Mouse (Mus musculus) testis, adult 2 months (tissue): ENCODE results near the gene Baz2b.

ENCODE experiments used
- CTCF ChIP-seq: fragments of 200-500 bp; IDR thresholded peaks from 2 replicates; pipeline ENCODE4 v1.5.1; 2012; ENCODE audit warnings: low read depth, mild to moderate bottlenecking, inconsistent platforms, low read length, moderate library complexity; ENCODE audit not compliant: control insufficient read depth, insufficient read depth, insufficient replicate concordance
- POLR2A ChIP-seq: fragments of 200-500 bp; IDR thresholded peaks from 2 replicates; pipeline ENCODE4 v1.6.1; 2012; ENCODE audit warnings: low read depth, mild to moderate bottlenecking, inconsistent platforms, low read length, moderate library complexity; ENCODE audit not compliant: control insufficient read depth

- TF ChIP-seq CTCF (no peak), POLR2A (no peak)
These were observed 87.5 kb downstream of the Baz2b start for GRCm38 (mm10) chr2:60122188-60122587.
